Mouse (Mus musculus) ovary, adult 10 weeks (tissue): Measurements from ENCODE around the gene Creb3l4. TPM values are rescaled to one million over a fixed set of nuclear protein-coding genes. Genes with fewer than 3 reads are reported as not detected.

Experiments
- polyA plus RNA-seq: library from polyadenylated mRNA; stranded (reverse); fragments of 350-450 nt; fragmentation: Illumina TruSeq; extraction: RNeasy Lipid Tissue Mini Kit (QIAGEN cat#74804); gene quantifications from one replicate; pipeline ENCODE4 v1.2.3, GENCODE M21; 2014

Creb3l4 gene
- polyA plus RNA-seq: 4.3 TPM

GRCm38 (mm10) chr3:90242984-90243775 is at the start of gene Creb3l4:
Gene Creb3l4 (minus strand): TSS chr3:90243512.

GRCm38 (mm10) chr3:90292345-90293275 is 49.3 kb upstream of the Creb3l4 start, which contains the start of gene Gatad2b:
Gene Gatad2b (plus strand): TSS chr3:90293178.

DNA sequence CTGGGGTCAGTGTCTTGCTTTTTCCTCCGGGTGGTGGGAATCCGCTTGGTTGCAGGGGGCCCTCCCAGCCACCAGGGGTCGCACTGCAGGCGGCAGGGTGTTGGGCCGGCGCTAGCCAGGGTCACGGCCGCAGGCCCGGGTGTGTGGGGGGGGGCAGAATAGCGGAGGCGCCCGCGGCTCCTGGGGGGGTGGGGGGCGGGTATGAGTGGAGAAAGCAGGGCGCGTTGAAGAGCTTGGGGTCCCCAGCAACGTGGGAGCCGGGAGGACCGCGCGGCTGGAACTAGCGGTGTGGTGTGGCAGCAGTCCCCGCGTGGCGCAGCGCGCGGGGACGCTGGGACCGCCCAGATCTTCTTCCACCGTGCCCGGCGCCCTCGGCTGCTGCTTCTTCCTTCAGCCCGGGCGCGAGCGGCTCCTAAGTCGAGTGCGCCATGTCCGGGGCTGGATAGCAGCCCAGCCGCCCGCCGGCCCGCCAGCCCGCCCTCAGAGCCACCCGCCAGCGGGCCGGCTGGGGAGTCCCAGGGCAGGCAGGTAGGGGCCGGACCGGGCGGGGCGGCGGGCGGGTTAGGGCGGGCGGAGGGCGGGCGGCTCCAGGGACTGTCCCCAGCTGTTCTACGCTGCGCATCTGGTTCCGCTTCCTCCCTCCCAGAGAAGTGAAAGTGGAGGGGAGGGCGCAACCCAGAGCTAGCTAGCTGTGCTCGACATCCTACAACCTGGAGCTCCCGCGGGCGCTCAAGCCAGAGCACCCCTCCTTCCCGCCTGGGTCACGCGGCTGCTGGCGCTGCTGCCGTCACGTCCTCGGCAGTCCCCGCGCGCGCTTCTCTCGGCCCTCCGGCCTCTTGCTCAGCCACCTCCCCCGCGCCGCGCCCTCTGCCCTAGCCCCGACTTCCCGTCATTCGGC is 22.0 kb upstream of the Creb3l4 start, which contains the start of gene Dennd4b:
Gene Dennd4b, plus strand, starts transcription at position 152 of the 898 bp plus-strand sequence.

GRCm38 (mm10) chr3:90253653-90254418 is 10.5 kb upstream of the Creb3l4 start, which contains the start of gene Crtc2:
Gene Crtc2 (plus strand): TSS chr3:90254163.

GRCm38 (mm10) chr3:90247960-90248745 is 4.8 kb upstream of the Creb3l4 start, which contains the start of gene Slc39a1:
Gene Slc39a1 (plus strand): TSS chr3:90248172.

DNA sequence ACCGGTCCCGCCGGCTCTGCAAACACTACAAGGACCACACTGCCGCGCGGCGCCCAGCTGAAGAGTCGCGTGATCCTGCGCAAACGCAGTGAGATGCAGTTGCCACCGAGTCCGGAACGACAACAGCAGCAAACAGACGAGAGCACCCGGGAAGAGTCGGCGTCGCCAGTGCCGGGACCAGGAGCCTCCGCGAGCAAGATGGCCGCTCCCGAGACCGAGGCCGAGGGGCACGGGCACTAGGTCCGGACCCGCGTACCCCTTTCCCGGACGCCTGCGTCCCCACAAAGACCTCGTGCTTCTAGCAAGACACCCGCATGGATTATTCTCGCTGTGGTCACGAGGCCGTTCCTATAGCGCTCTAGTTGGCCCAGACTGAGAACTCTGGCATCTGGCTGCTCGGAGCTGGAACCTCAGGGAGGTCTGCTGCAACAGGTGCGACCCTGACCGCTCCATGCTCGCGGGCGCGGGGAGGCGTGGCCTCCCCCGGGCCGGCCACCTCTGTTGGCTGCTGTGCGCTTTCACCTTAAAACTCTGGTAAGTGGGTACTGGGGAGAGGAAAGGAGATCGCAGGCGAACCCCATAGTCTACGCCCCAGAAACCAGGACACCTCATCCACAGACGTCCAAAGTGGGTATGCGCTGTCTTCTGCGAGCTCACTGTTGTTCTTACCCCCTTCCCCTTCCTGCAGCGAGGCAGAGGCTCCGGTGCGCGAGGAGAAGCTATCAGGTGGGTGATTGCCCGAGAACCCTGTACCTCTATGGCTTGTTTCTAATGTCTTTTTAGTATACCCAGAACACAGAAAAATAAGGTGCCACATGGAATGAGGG is 11.6 kb downstream of the Creb3l4 start, which contains the start of gene Jtb:
Gene Jtb, plus strand, starts transcription at position 91 of the 827 bp plus-strand sequence.

DNA sequence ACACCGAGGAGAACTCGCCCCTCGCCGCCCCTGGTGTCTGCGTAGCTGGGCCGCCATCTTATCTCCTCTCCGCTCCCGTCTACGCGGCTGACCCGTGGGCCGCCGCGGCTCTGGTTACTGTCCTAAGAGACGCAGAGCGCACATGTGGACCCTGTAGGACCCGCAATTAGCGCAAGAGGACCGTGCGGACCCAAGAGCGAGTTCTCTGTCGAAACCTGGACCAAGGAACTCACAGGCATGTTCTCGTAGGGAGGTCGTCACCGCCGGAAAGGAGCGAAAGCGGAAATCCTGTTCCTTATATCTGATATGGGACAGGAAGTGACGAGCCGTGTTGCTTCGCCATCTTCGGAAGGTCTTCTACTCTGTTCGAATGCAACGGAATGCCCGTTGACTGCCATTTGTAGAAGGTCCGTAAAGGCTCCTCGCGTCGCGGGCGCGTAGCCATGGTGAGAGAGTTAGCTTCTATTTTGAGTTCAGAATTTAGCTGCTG is 29.9 kb downstream of the Creb3l4 start, which contains the start of the genes Rps27 and Rab13:
Gene Rps27, minus strand, starts transcription at position 275 of the 490 bp plus-strand sequence.
Gene Rab13, plus strand, starts transcription at position 319 of the 490 bp plus-strand sequence.

Other genes with a start within 250 kb of the Creb3l4 start
- gene Hax1, start 244.7 kb downstream of the Creb3l4 start, polyA plus RNA-seq: 45.4 TPM
- gene 4933434E20Rik, start 191.9 kb downstream of the Creb3l4 start, polyA plus RNA-seq: 132 TPM
- gene Ubap2l, start 190.9 kb downstream of the Creb3l4 start, polyA plus RNA-seq: 137 TPM
- 273 TPM for gene Tpm3, start 170.9 kb downstream of the Creb3l4 start, polyA plus RNA-seq
- gene Nup210l, start 139.4 kb downstream of the Creb3l4 start, polyA plus RNA-seq: 0.17 TPM
- 2,493 TPM for gene Rps27, start 29.9 kb downstream of the Creb3l4 start, polyA plus RNA-seq
- 13.7 TPM for gene Rab13, start 29.8 kb downstream of the Creb3l4 start, polyA plus RNA-seq
- gene Jtb, start 11.9 kb downstream of the Creb3l4 start, polyA plus RNA-seq: 97.8 TPM
- gene Slc39a1, start 4.7 kb upstream of the Creb3l4 start, polyA plus RNA-seq: 139 TPM
- gene Crtc2, start 10.7 kb upstream of the Creb3l4 start, polyA plus RNA-seq: 6.5 TPM
- 1.3 TPM for gene Dennd4b, start 21.7 kb upstream of the Creb3l4 start, polyA plus RNA-seq
- gene Gatad2b, start 49.7 kb upstream of the Creb3l4 start, polyA plus RNA-seq: 103 TPM
- gene Slc27a3, start 146.4 kb upstream of the Creb3l4 start, polyA plus RNA-seq: not detected
- 24.1 TPM for gene Ints3, start 190.1 kb upstream of the Creb3l4 start, polyA plus RNA-seq
- 36.4 TPM for gene Npr1, start 222.4 kb upstream of the Creb3l4 start, polyA plus RNA-seq
- 94.7 TPM for gene Ilf2, start 232.6 kb upstream of the Creb3l4 start, polyA plus RNA-seq
- 154 TPM for gene Snapin, start 247.5 kb upstream of the Creb3l4 start, polyA plus RNA-seq